Mouse (Mus musculus) stomach, postnatal 0 days (tissue): ENCODE results near the gene Armt1.

Experiments
- CTCF ChIP-seq: IDR thresholded peaks from 2 replicates; pipeline ENCODE4 v1.5.1; 2016; ENCODE audit warnings: antibody characterized with exemption, low read depth, mild to moderate bottlenecking, moderate library complexity
- EP300 ChIP-seq: optimal IDR thresholded peaks from 2 replicates; pipeline ENCODE3; 2016; ENCODE audit warnings: antibody characterized with exemption

DNA sequence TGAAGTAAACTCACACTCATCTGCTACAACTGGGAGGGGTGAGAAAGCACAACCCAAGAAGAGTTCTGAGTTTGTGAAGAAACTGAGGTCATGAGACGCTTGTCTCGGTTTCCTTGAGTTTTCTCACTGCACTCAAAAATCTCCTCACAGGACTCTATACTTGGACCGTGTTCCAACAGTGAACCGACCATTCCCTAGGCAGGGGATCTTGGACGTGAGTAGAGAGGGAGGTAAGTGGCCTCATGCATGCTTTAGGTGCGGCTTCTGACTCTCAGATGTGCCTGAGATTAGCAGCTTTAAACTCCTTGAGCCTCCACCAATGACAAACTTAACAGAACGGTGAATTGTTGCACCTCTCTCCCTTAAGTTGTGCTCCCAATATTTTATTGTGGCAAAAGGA, 33.5 kb downstream of the Armt1 start:
- TF ChIP-seq CTCF (no peak), EP300 (no peak)
